Comparison of ENCODE assay signal across 13 mouse cellular contexts in genomic region chr10:31538721-31539120, GRCm38 (mm10).
"Had no signal": no experiment of that assay in that cellular context is flagged by ENCODE, and none has a peak within 500 bp of the region (broad histone marks: within the 10 kb centered on the region; RNA-seq: fewer than 3 reads in every experiment).

No protein-coding gene starts in this region.

- H3K4me2 ChIP-seq: liver, embryonic 11.5 days; liver, embryonic 15.5 days; midbrain, embryonic 12.5 days had no signal

- DNase-seq: kidney, postnatal 10 days; kidney, postnatal 4 days; lung, adult 2 months; lung, postnatal 36 days; right cerebral cortex, postnatal 25 days; spleen, adult 18-20 months; thymus, postnatal 36 days had no signal

- H3K9me3 ChIP-seq: limb, embryonic 10.5 days; liver, embryonic 15.5 days; midbrain, embryonic 12.5 days had no signal

- H3K9ac ChIP-seq: liver, embryonic 15.5 days; midbrain, embryonic 12.5 days had no signal

- H3K27ac ChIP-seq: limb, embryonic 10.5 days; liver, embryonic 15.5 days; midbrain, embryonic 12.5 days had no signal

- H3K4me3 ChIP-seq: limb, embryonic 10.5 days; liver, embryonic 15.5 days; midbrain, embryonic 12.5 days had no signal

- H3K4me1 ChIP-seq: limb, embryonic 10.5 days; liver, embryonic 15.5 days; midbrain, embryonic 12.5 days had no signal

- H3K27me3 ChIP-seq: liver, embryonic 15.5 days; midbrain, embryonic 12.5 days had no signal

- ATAC-seq: lung, postnatal 0 days; midbrain, embryonic 16.5 days had no signal

- H3K36me3 ChIP-seq: liver, embryonic 15.5 days had no signal
